Mouse (Mus musculus): ENCODE measurements at regions not wholly inside any gene's neighbourhood (a gene's known extent, or its start where the extent isn't known, plus 50 kb on each side); places are given as distances from the start of the nearest gene placed in this dataset.

GRCm38 (mm10) chr4:137115062-137115461 lies 66.5 kb upstream of the Zbtb40 start:
- Histone ChIP-seq H3K9ac (ENCODE audit: insufficient read depth, low read depth) (no peak overlapping the region), H3K9me3 (replicated peaks; ENCODE audit: low read length) (peaks cover 4% of the 10 kb centered on the region), H3K79me2 (replicated peaks; ENCODE audit: control insufficient read depth, extremely low read depth, insufficient read depth, poor library complexity, severe bottlenecking) (no peaks in the 10 kb centered on the region), H3K27me3 (replicated peaks) (peaks cover 81% of the 10 kb centered on the region), H3K4me1 (ENCODE audit: control insufficient read depth in 1 of 2, insufficient read depth in 2 of 2) (peaks cover 0 to 2% of the 10 kb centered on the region in 2 experiments; a peak in 2 of 4 replicates), H3K36me3 (replicated peaks in 1 of 2; ENCODE audit: control insufficient read depth in 1 of 2, insufficient read depth in 1 of 2, low read length in 1 of 2) (no peaks in the 10 kb centered on the region), H3K4me3 (replicated peaks in 1 of 3; ENCODE audit: low read depth in 2 of 3, low read length in 2 of 3, poor library complexity in 1 of 3) (no peak overlapping the region), H3K27ac (ENCODE audit: insufficient read depth, low read depth) (no peak overlapping the region), H3K4me2 (ENCODE audit: insufficient read depth, low read depth, poor library complexity, severe bottlenecking) (no peak overlapping the region)
- no peak for DNase-seq (ENCODE audit: extremely low read depth)
- dilution Hi-C loops (cut with MboI; ENCODE audit: extremely low pct_ligation_motif_present, extremely low pct_unique_long_range_greater_than_20kb, low sequenced_read_pairs), result no loop called here
- in situ Hi-C loops (cut with MboI; ENCODE audit: low pct_ligation_motif_present, low pct_unique_long_range_greater_than_20kb, low sequenced_read_pairs), result no loop called here
- no peak for TF ChIP-seq MYC (IDR thresholded peaks at IDR 0.05; ENCODE audit: low read depth, low read length)
- no peak for TF ChIP-seq E2F4 (IDR thresholded peaks at IDR 0.05; ENCODE audit: insufficient replicate concordance, low read depth, low read length)
- no peak for TF ChIP-seq MXI1 (IDR thresholded peaks at IDR 0.05; ENCODE audit: low read depth, low read length)
- no peak for TF ChIP-seq BHLHE40 (IDR thresholded peaks at IDR 0.05; ENCODE audit: low read depth, low read length)
- TF ChIP-seq POLR2AphosphoS2 (IDR thresholded peaks at IDR 0.05; ENCODE audit: low read depth, low read length), result no peak
- TF ChIP-seq ETS1 (conservative IDR thresholded peaks at IDR 0.05; ENCODE audit: low read depth, low read length), result no peak
- TF ChIP-seq NELFE (IDR thresholded peaks at IDR 0.05; ENCODE audit: low read depth, low read length), result no peak
- no peak for TF ChIP-seq POLR2A (IDR thresholded peaks at IDR 0.05; ENCODE audit: low read depth, low read length)
- TF ChIP-seq USF1 (IDR thresholded peaks at IDR 0.05; ENCODE audit: low read depth, low read length), result no peak
- TF ChIP-seq JUND (conservative IDR thresholded peaks at IDR 0.05; ENCODE audit: low read depth, low read length), result no peak
- TF ChIP-seq NRF1 (IDR thresholded peaks at IDR 0.05; ENCODE audit: low read depth, low read length), result no peak
- TF ChIP-seq TBP (conservative IDR thresholded peaks at IDR 0.05; ENCODE audit: low read depth, low read length), result no peak
- TF ChIP-seq KAT2A (IDR thresholded peaks at IDR 0.05; ENCODE audit: insufficient replicate concordance, low read length), result no peak
- no peak for TF ChIP-seq GABPA (IDR thresholded peaks at IDR 0.05; ENCODE audit: insufficient replicate concordance, low read depth, low read length)
- TF ChIP-seq JUN (IDR thresholded peaks at IDR 0.05; ENCODE audit: insufficient read depth, low read depth, low read length), result no peak
- no peak for TF ChIP-seq EP300 (IDR thresholded peaks at IDR 0.05; ENCODE audit: low read length)
- TF ChIP-seq TCF12 (IDR thresholded peaks at IDR 0.05; ENCODE audit: low read depth, low read length), result no peak
- no peak for TF ChIP-seq USF2 (conservative IDR thresholded peaks at IDR 0.05; ENCODE audit: low read depth, low read length)
- TF ChIP-seq UBTF (IDR thresholded peaks at IDR 0.05; ENCODE audit: low read depth, low read length), result no peak

- DNase-seq (ENCODE audit: extremely low read depth), result no peak
- TF ChIP-seq MAFK (IDR thresholded peaks at IDR 0.05; ENCODE audit: insufficient replicate concordance, low read length) (no peak), PAX5 (IDR thresholded peaks at IDR 0.05; ENCODE audit: low read length) (no peak)
- in situ Hi-C loops (cut with MboI; ENCODE audit: low pct_ligation_motif_present, low pct_unique_long_range_greater_than_20kb, low sequenced_read_pairs) (no loop called here), dilution Hi-C loops (cut with MboI; ENCODE audit: extremely low pct_ligation_motif_present, extremely low pct_unique_long_range_greater_than_20kb, low sequenced_read_pairs) (no loop called here)
- no peaks in the 10 kb centered on the region for H3K4me1 ChIP-seq (ENCODE audit: control insufficient read depth in 1 of 2, insufficient read depth in 2 of 2)
- peaks cover 87% of the 10 kb centered on the region for H3K27me3 ChIP-seq (replicated peaks)
- H3K9ac ChIP-seq (ENCODE audit: insufficient read depth, low read depth), result no peak overlapping the region
- no peak overlapping the region for H3K4me3 ChIP-seq (replicated peaks in 1 of 3; ENCODE audit: low read depth in 2 of 3, low read length in 2 of 3, poor library complexity in 1 of 3)
- peaks cover 4% of the 10 kb centered on the region for H3K9me3 ChIP-seq (replicated peaks; ENCODE audit: low read length)
- H3K4me2 ChIP-seq (ENCODE audit: insufficient read depth, low read depth, poor library complexity, severe bottlenecking), result no peak overlapping the region
- H3K79me2 ChIP-seq (replicated peaks; ENCODE audit: control insufficient read depth, extremely low read depth, insufficient read depth, poor library complexity, severe bottlenecking), result no peaks in the 10 kb centered on the region
- H3K27ac ChIP-seq (ENCODE audit: insufficient read depth, low read depth), result no peak overlapping the region
- H3K36me3 ChIP-seq (replicated peaks in 1 of 2; ENCODE audit: control insufficient read depth in 1 of 2, insufficient read depth in 1 of 2, low read length in 1 of 2), result no peaks in the 10 kb centered on the region
These were observed 61.7 kb upstream of the Zbtb40 start for GRCm38 (mm10) chr4:137110276-137110675.

Measured in CH12.LX (cell line).